Mouse (Mus musculus): ENCODE measurements around the gene Pdcd11.

DNA sequence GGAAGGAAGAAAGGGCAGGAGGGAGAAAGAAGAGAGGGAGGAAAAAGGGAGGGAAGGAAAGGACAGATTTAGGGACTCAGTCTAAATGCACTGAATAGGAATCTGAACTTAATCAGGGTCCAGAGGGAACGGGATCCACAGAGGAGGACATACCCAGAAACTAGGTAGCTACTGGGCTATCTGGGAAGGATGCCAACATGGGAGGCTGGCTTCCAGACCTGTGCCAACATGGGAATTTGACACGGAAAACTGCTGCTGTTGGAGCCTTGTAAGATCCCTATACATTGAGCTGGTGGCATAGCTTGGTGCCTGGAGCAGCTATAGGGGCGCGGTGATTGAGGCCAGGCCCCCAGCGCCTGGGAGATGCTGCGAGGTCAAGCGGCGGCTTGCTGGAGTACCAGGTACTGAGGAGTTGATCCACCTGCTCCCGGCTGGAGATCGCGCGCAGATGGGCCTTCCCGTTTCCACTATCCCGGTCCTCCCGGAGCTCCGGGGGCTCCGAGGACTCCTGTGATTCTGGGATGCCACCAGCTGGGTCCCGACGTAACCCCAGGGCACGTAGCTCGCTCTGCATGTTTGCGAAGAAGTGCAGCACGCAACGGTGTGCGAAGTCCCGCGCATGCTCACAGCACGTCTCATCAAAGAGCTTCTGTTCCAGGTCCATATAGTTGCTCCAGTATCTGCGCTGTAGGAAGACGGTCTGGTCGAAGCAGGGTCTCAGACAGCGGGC is 60.9 kb downstream of the Pdcd11 start:
- no peak for TF ChIP-seq POLR2A (IDR thresholded peaks at IDR 0.05; ENCODE audit: borderline replicate concordance, low read depth, low read length)
- TF ChIP-seq CTCF (IDR thresholded peaks at IDR 0.05; ENCODE audit: low read depth, low read length) = no peak
